Mouse (Mus musculus): ENCODE results near the gene A930009A15Rik.

DNA sequence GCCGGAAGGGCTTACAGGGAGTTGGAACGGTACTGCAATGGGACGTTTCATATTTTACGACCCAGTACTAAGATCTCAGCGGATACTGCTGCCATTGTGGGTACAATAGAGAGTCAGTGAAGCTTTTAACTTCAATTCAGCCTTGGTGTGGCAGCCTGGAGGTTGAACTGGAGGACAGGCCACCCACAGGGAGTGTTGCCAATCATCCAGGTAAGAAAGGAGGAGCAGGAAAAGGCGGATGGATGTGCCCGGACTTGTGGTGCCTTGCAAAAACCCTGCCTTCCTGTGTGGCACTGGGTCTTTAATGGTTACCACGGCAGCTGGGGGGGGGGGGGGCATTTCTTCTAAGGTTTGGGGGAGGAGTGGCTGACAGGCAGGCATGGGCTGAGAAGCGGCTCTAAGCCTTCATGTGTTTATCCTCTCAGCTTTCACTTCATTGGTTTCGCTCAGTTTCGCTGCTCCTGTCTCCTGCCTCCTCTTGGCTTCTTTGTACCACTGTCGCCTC is 13.0 kb upstream of the A930009A15Rik start:
- TF ChIP-seq CTCF (IDR thresholded peaks at IDR 0.05; ENCODE audit: low read depth, low read length) (no peak), GATA1 (IDR thresholded peaks at IDR 0.05; ENCODE audit: borderline replicate concordance, low read length) (no peak), TAL1 (conservative IDR thresholded peaks at IDR 0.05; ENCODE audit: low read depth, low read length) (no peak), GATA2 (IDR thresholded peaks at IDR 0.05; ENCODE audit: borderline replicate concordance, low read depth, low read length) (no peak), POLR2AphosphoS5 (IDR thresholded peaks at IDR 0.05; ENCODE audit: insufficient replicate concordance, low read depth, low read length) (no peak)

All from G1E (cell line).